Mouse (Mus musculus) right cerebral cortex, adult 18-20 months (tissue): ENCODE data around the gene Zbtb7a.

ENCODE experiments used
- DNase-seq: peaks from one replicate; pipeline ENCODE4 v3.0.0; 2022; ENCODE audit warnings: mixed read lengths

Zbtb7a gene

GRCm38 (mm10) chr10:81191342-81191982, 56.4 kb downstream of the Zbtb7a start:
- no peak for DNase-seq

DNA sequence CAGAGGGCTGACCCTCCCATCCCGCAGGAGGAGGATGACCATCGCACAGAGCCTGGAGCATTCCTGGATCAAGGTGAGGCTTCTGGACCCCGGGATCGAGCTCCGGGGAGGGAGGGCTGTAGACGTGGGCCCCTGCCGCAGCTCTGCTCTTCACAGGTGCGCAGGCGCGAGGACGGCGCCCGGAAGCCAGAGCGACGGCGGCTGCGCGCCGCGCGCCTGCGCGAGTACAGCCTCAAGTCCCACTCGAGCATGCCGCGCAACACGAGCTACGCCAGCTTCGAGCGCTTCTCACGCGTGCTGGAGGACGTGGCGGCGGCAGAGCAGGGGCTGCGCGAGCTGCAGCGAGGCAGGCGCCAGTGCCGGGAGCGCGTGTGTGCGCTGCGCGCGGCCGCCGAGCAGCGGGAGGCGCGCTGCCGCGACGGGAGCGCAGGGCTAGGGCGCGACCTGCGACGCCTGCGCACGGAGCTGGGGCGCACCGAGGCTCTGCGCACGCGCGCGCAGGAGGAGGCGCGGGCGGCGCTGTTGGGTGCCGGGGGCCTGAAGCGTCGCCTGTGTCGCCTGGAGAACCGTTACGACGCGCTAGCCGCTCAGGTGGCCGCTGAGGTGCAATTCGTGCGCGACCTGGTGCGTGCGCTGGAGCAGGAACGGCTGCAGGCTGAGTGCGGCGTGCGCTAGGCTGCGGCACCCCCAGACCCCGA, 57.4 kb downstream of the Zbtb7a start:
- DNase-seq: peak; percentile 91

- no peak for DNase-seq
Observed at GRCm38 (mm10) chr10:81192968-81193501, 58.0 kb downstream of the Zbtb7a start.

- no peak for DNase-seq
Observed at GRCm38 (mm10) chr10:81193991-81194774, 59.2 kb downstream of the Zbtb7a start.

- no peak for DNase-seq
Observed at GRCm38 (mm10) chr10:81195300-81195699, 60.3 kb downstream of the Zbtb7a start.

GRCm38 (mm10) chr10:81196470-81197065, 61.5 kb downstream of the Zbtb7a start:
- no peak for DNase-seq

DNA sequence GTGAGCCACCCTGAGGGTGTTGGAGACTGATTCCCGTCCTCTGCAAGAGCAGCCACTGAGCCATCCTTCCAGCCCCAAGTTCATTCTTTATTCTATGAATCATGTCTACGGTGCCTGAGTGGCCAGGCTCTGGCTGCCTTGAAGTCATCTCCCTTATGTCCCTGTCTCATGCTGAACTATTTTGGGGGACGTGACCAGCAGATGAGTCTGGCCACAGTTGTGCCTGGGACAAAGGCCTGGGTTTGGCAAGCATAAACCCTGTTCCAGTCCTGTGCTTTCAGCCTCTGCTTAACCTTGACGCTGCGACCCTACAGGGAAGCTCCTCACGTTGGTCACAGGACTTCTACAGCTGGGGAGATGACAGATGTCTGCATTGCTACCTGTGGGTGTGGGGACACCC, 62.3 kb downstream of the Zbtb7a start:
- no peak for DNase-seq

DNA sequence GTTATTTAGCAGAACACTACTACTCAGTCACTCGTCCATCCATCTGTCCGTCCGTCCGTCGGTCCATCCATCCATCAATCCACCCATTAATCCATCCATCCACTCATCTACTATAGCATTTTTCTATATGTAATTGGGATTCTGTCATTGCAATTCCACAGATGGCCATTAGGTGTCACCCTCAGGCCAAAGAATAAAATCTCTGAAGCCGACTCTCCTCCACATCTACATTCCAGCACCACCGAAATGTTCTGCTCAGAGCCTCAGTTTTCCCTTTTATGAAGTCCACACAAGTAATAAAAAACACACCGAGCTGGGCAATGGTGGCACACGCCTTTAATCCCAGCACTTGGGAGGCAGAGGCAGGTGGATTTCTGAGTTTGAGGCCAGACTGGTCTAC, 63.2 kb downstream of the Zbtb7a start:
- peak; percentile 62 for DNase-seq

DNA sequence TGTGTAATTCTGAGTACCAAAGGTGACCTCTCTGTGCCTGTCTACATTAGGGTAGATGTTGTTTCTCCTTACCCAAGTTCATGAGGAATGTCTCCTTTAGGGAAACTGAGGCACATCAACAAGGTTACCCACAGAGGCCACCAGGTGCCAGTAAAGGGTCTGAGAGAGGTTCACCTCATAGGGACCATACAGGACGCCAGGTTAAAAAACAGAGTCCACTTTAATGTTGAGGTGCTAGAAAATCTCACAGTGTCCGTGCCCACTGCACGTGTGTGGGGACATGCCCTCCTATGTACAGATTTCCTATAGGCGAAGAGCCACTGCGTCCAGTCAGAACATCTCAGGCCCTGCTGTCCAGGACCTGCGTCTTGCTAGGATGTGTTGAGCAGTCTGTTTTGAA, 64.0 kb downstream of the Zbtb7a start:
- no peak for DNase-seq

- DNase-seq: no peak
Observed at GRCm38 (mm10) chr10:81200141-81200540, 65.1 kb downstream of the Zbtb7a start.

DNA sequence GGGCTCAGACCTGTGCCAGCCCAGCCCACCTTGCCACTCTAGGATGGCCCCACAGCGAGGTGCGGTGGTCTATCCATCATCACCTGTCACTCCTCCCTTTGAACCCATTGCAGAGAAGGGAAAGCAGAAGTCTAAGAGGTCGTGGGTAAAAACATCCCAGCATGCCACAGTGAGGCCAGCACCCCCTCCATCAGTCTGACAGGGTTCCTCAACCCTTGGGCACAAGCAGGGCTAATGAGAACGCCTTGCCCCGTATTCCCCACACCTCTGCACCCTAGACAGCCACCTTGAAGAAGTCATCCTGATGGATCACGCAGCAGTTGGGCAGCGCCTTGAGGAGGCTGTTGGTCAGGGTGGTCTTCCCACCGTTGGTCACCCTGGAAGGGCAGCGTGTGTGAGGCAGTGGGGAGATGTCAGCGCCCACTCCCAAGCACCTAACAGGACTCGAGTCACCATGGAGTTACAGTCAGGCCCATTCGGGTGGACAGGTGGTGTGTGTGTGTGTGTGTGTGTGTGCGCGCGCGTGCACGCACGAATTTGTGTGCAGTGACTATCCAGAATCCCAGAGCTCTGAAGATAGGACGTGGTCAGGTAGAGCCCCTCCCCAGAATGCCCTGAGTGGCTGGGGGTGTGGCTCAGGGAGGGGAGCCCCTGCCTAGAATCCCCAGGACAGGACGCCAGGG, 65.7 kb downstream of the Zbtb7a start:
- no peak for DNase-seq

GRCm38 (mm10) chr10:81201807-81202758, 67.1 kb downstream of the Zbtb7a start, which contains the start of gene Nmrk2:
Nmrk2 (minus strand) TSS chr10:81202051.
- no peak for DNase-seq
